Mouse (Mus musculus) hindbrain, embryonic 11.5 days (tissue): ENCODE measurements around the gene Gm21304. TPM values are rescaled to one million over a fixed set of nuclear protein-coding genes. Genes with fewer than 3 reads are reported as not detected.

Experiments
- ATAC-seq: fragments of 200-750 bp; cut with Nextera tagmentation; 2 replicates; pipeline ENCODE4 v1.8.0; 2017; ENCODE audit warnings: mild to moderate bottlenecking, moderate TSS enrichment, moderate library complexity; ENCODE audit not compliant: low FRiP score
- DNase-seq: peaks from one replicate; pipeline ENCODE4 v3.0.0-alpha.2; 2015; ENCODE audit warnings: low spot score
- H3K27ac ChIP-seq: fragments of 300-500 bp; sonication (generic); 2 replicates; pipeline ENCODE4 v1.5.1; 2014; ENCODE audit warnings: mild to moderate bottlenecking, low read depth, low read length
- H3K27me3 ChIP-seq: fragments of 300-500 bp; sonication (generic); 2 replicates; pipeline ENCODE4 v1.6.1; 2014; ENCODE audit warnings: mild to moderate bottlenecking, low read length, moderate library complexity, mixed read lengths; ENCODE audit not compliant: control insufficient read depth, insufficient read depth
- H3K36me3 ChIP-seq: fragments of 300-500 bp; sonication (generic); 2 replicates; pipeline ENCODE4 v1.6.1; 2014; ENCODE audit warnings: mild to moderate bottlenecking, low read length, moderate library complexity, mixed read lengths; ENCODE audit not compliant: control insufficient read depth, insufficient read depth
- H3K4me1 ChIP-seq: fragments of 300-500 bp; sonication (generic); replicated peaks from 2 replicates; pipeline ENCODE4 v1.6.1; 2014; ENCODE audit warnings: low read length, mixed read lengths; ENCODE audit not compliant: control insufficient read depth, insufficient read depth
- H3K4me2 ChIP-seq: fragments of 300-500 bp; sonication (generic); replicated peaks from 2 replicates; pipeline ENCODE4 v1.6.1; 2014; ENCODE audit warnings: mild to moderate bottlenecking, low read depth, low read length
- H3K4me3 ChIP-seq: fragments of 300-500 bp; sonication (generic); 2 replicates; pipeline ENCODE4 v1.5.1; 2014; ENCODE audit warnings: low read depth, low read length
- H3K9ac ChIP-seq: fragments of 300-500 bp; sonication (generic); 2 replicates; pipeline ENCODE4 v1.6.1; 2014; ENCODE audit warnings: low read depth, low read length
- H3K9me3 ChIP-seq: fragments of 300-500 bp; sonication (generic); 2 replicates; pipeline ENCODE4 v1.6.1; 2016; ENCODE audit warnings: low read length; ENCODE audit not compliant: control insufficient read depth
- WGBS: fragments of 180-500 bp; shearing (Covaris S2); extraction: QIAGEN DNeasy Blood & Tissue Kit; methylation state at CpG from one replicate; pipeline ENCODE4 v1.1.7; 2014; 5-methylcytosine and 5-hydroxymethylcytosine counted together
- polyA plus RNA-seq: library from polyadenylated mRNA; unstranded; fragments of >200 nt; fragmentation: Nextera tagmentation; extraction: Ambion mirVana; gene quantifications from 2 replicates; pipeline ENCODE4 v1.2.1, GENCODE M21; 2014

The Gm21304 gene
- polyA plus RNA-seq, 1 experiment from 2014 or later = not detected

- DNase-seq (no peak), ATAC-seq (0 out of 2 replicates have a peak, but pooled peaks have one; percentile 12)
- Histone ChIP-seq H3K4me1 (no peaks in the 10 kb centered on the region), H3K36me3 (no peaks in the 10 kb centered on the region), H3K27me3 (no peaks in the 10 kb centered on the region), H3K4me3 (no peak overlapping the region), H3K9ac (no peak overlapping the region), H3K4me2 (no peak overlapping the region), H3K9me3 (no peaks in the 10 kb centered on the region), H3K27ac (no peak overlapping the region)
- 91% methylated on average over 5 of the region's 5 CpGs for WGBS
Observed at GRCm38 (mm10) chr10:104214527-104214926, 46.2 kb downstream of the Gm21304 start.

Other genes starting within 250 kb of the Gm21304 start
- not detected in 2 replicates for gene Gm21293, start 25.5 kb upstream of the Gm21304 start, polyA plus RNA-seq
- gene Gm6763, start 17.0 kb upstream of the Gm21304 start, polyA plus RNA-seq = not detected in 2 replicates
- gene Gm8764, start 8.5 kb upstream of the Gm21304 start, polyA plus RNA-seq = not detected in 2 replicates
- gene Gm21312, start 8.5 kb downstream of the Gm21304 start, polyA plus RNA-seq = not detected in 2 replicates
- not detected in 2 replicates for gene Gm20765, start 17.0 kb downstream of the Gm21304 start, polyA plus RNA-seq
- not detected in 2 replicates for gene Gm4340, start 25.5 kb downstream of the Gm21304 start, polyA plus RNA-seq